Mouse (Mus musculus) ES-E14 (cell line): ENCODE measurements at regions not wholly inside any gene's neighbourhood (a gene's known extent, or its start where the extent isn't known, plus 50 kb on each side); places are given as distances from the start of the nearest gene placed in this dataset.

ENCODE experiments used
- DNase-seq: peaks from one replicate; pipeline ENCODE4 v3.0.0-alpha.2; 2013; ENCODE audit warnings: low read depth, low spot score
- H3K27ac ChIP-seq: 2 replicates; pipeline ENCODE4 v1.5.1; 2012; ENCODE audit warnings: low read depth, mild to moderate bottlenecking, low read length, moderate library complexity, mixed read lengths; ENCODE audit not compliant: poor library complexity, insufficient read depth, severe bottlenecking
- H3K36me3 ChIP-seq: 2 replicates; pipeline ENCODE4 v1.6.1; 2012; ENCODE audit warnings: mild to moderate bottlenecking, low read length, moderate library complexity, mixed read lengths; ENCODE audit not compliant: control insufficient read depth, poor library complexity, insufficient read depth, severe bottlenecking
- H3K4me1 ChIP-seq, 2 experiments: fragments of 150-350 bp in 1 of 2; sonication (generic) in 1 of 2; 2 replicates each; pipeline ENCODE4 v1.6.1; 2012; ENCODE audit warnings: low read length in 2 of 2, mild to moderate bottlenecking in 1 of 2, mixed read lengths in 1 of 2; ENCODE audit not compliant: control insufficient read depth in 2 of 2, insufficient read depth in 2 of 2, poor library complexity in 1 of 2
- H3K4me3 ChIP-seq, 2 experiments: fragments of 150-350 bp in 1 of 2; sonication (generic) in 1 of 2; 2 replicates each; pipeline ENCODE4 v1.5.1; 2012; ENCODE audit warnings: low read length in 2 of 2, low read depth in 1 of 2, mild to moderate bottlenecking in 1 of 2, mixed read lengths in 1 of 2; ENCODE audit not compliant: insufficient read depth in 1 of 2, poor library complexity in 1 of 2, severe bottlenecking in 1 of 2
- H3K9ac ChIP-seq: 2 replicates; pipeline ENCODE4 v1.6.1; 2012; ENCODE audit warnings: low read depth, mild to moderate bottlenecking, low read length, mixed read lengths; ENCODE audit not compliant: poor library complexity, insufficient read depth, severe bottlenecking
- H3K9me3 ChIP-seq: fragments of 150-350 bp; sonication (generic); 2 replicates; pipeline ENCODE4 v1.6.1; 2012; ENCODE audit warnings: low read depth, mild to moderate bottlenecking, low read length; ENCODE audit not compliant: control insufficient read depth, insufficient read depth
- CHD2 ChIP-seq: IDR thresholded peaks from 2 replicates; pipeline ENCODE4 v1.6.1; 2014; ENCODE audit warnings: mild to moderate bottlenecking, low read depth, low read length, inconsistent platforms
- HCFC1 ChIP-seq: IDR thresholded peaks from 2 replicates; pipeline ENCODE4 v1.6.1; 2012; ENCODE audit warnings: low read length, inconsistent platforms, borderline replicate concordance; ENCODE audit not compliant: insufficient read depth
- MAFK ChIP-seq: IDR thresholded peaks from 2 replicates; pipeline ENCODE4 v1.6.1; 2014; ENCODE audit warnings: mild to moderate bottlenecking, low read depth, low read length, inconsistent platforms; ENCODE audit not compliant: insufficient read depth
- ZC3H11A ChIP-seq: IDR thresholded peaks from 2 replicates; pipeline ENCODE4 v1.6.1; 2012; ENCODE audit warnings: low read depth, mild to moderate bottlenecking, inconsistent platforms, low read length, borderline replicate concordance
- ZNF384 ChIP-seq: IDR thresholded peaks from 2 replicates; pipeline ENCODE4 v1.6.1; 2012; ENCODE audit warnings: low read depth, low read length, inconsistent platforms
- in situ Hi-C, 2 experiments: fragments of 600-800 bp; cut with MboI; formaldehyde crosslinking; loops; one replicate each; pipeline ENCODE4 v1.15.1; 2025; ENCODE audit warnings: low sequenced_read_pairs in 2 of 2, inconsistent platforms in 1 of 2; ENCODE audit not compliant: unreplicated experiment in 2 of 2

- in situ Hi-C loops = no loop called here
- no peaks in the 10 kb centered on the region for H3K4me1 ChIP-seq
- DNase-seq = no peak
- H3K4me3 ChIP-seq = no peak overlapping the region
- no peaks in the 10 kb centered on the region for H3K9me3 ChIP-seq
- no peak overlapping the region for H3K27ac ChIP-seq
- no peaks in the 10 kb centered on the region for H3K36me3 ChIP-seq
- no peak overlapping the region for H3K9ac ChIP-seq
- TF ChIP-seq HCFC1 (no peak), ZNF384 (0 out of 2 replicates have a peak, but pooled peaks have one; percentile 37)
Measured at GRCm38 (mm10) chr3:13336152-13336551, 1144.3 kb upstream of the Slc7a12 start.

- Histone ChIP-seq H3K9me3 (no peaks in the 10 kb centered on the region), H3K9ac (no peak overlapping the region), H3K27ac (no peak overlapping the region), H3K36me3 (no peaks in the 10 kb centered on the region), H3K4me3 (no peak overlapping the region), H3K4me1 (no peaks in the 10 kb centered on the region)
- TF ChIP-seq ZC3H11A (no peak), CHD2 (no peak), MAFK (no peak), HCFC1 (no peak), ZNF384 (no peak)
- no peak for DNase-seq
- in situ Hi-C loops = no loop called here
Measured at GRCm38 (mm10) chr3:13386148-13386547, 1094.3 kb upstream of the Slc7a12 start.
